Mouse (Mus musculus) hindbrain, embryonic 14.5 days (tissue): ENCODE measurements at regions not wholly inside any gene's neighbourhood (a gene's known extent, or its start where the extent isn't known, plus 50 kb on each side); places are given as distances from the start of the nearest gene placed in this dataset.

ENCODE experiments used
- ATAC-seq: fragments of 200-750 bp; cut with Nextera tagmentation; 2 replicates; pipeline ENCODE4 v1.8.0; 2017; ENCODE audit warnings: moderate number of reproducible peaks, mild to moderate bottlenecking, moderate TSS enrichment, moderate library complexity; ENCODE audit not compliant: low FRiP score
- DNase-seq: peaks from one replicate; pipeline ENCODE4 v3.0.0-alpha.2; 2015; ENCODE audit warnings: low spot score
- H3K27ac ChIP-seq: fragments of 300-500 bp; sonication (generic); 2 replicates; pipeline ENCODE4 v1.5.1; 2014; ENCODE audit warnings: mild to moderate bottlenecking, moderate library complexity
- H3K27me3 ChIP-seq: fragments of 300-500 bp; sonication (generic); 2 replicates; pipeline ENCODE4 v1.6.1; 2014; ENCODE audit warnings: mild to moderate bottlenecking, low read length, mixed read lengths; ENCODE audit not compliant: control insufficient read depth, insufficient read depth
- H3K36me3 ChIP-seq: fragments of 300-500 bp; sonication (generic); replicated peaks from 2 replicates; pipeline ENCODE4 v1.6.1; 2014; ENCODE audit not compliant: control insufficient read depth, insufficient read depth
- H3K4me1 ChIP-seq: fragments of 300-500 bp; sonication (generic); replicated peaks from 2 replicates; pipeline ENCODE4 v1.6.1; 2014; ENCODE audit warnings: antibody characterized with exemption, low read length, mixed read lengths; ENCODE audit not compliant: control insufficient read depth, insufficient read depth
- H3K4me2 ChIP-seq: fragments of 300-500 bp; sonication (generic); replicated peaks from 2 replicates; pipeline ENCODE4 v1.6.1; 2014; ENCODE audit warnings: mild to moderate bottlenecking, moderate library complexity
- H3K4me3 ChIP-seq: fragments of 300-500 bp; sonication (generic); replicated peaks from 2 replicates; pipeline ENCODE4 v1.5.1; 2014; ENCODE audit warnings: mild to moderate bottlenecking, low read length
- H3K9ac ChIP-seq: fragments of 300-500 bp; sonication (generic); 2 replicates; pipeline ENCODE4 v1.6.1; 2014
- H3K9me3 ChIP-seq: fragments of 300-500 bp; sonication (generic); 2 replicates; pipeline ENCODE4 v1.6.1; 2016; ENCODE audit warnings: low read length; ENCODE audit not compliant: control insufficient read depth
- WGBS: fragments of 180-500 bp; shearing (Covaris S2); extraction: QIAGEN DNeasy Blood & Tissue Kit; methylation state at CpG from one replicate; pipeline ENCODE4 v1.1.7; 2014; 5-methylcytosine and 5-hydroxymethylcytosine counted together

DNA sequence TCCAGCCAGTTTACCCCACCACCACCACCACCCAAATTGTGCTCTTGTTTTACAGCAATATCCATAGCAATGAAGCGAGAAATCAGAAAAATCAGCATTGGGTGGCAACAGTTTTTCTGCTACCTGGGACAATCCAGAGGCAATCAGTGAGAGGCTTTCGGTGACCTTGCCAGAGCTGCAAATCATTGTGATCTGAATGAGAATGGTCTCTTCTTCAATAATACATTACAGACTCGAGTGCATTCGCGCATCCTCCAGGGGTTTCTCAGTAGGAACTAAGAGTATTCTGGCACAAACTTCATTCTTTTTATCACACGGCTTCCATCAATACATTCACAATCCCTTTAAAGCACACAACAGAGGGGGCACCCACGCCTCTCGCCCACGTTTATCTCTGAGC, 91.2 kb downstream of the Srek1 start:
- H3K36me3 ChIP-seq, result no peaks in the 10 kb centered on the region

DNA sequence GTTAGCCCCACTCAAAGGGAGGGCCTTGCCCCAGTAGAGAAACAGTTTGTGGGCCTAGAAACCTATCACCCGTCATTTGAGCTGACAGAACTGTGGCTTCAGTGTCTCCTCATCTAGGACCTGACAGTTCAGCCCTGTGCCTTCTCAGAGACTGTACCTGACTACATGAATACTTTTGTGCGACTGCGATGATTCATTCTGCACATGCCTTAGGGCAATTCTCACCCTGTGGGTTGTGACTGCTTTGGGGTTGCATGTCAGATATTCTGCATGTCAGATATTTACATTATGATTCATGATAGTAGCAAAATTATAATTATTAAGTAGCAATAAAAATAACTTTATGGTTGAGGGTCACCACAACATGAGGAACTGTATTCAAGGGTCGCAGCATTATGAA, 93.7 kb downstream of the Srek1 start:
- no peaks in the 10 kb centered on the region for H3K4me1 ChIP-seq
- no peak for DNase-seq
- H3K9ac ChIP-seq, result no peak overlapping the region
- H3K27ac ChIP-seq, result no peak overlapping the region
- 91% methylated on average over 4 of the region's 4 CpGs for WGBS
- H3K27me3 ChIP-seq, result no peaks in the 10 kb centered on the region
- no peak overlapping the region for H3K4me2 ChIP-seq
- no peak for ATAC-seq
- H3K4me3 ChIP-seq, result no peak overlapping the region
- H3K9me3 ChIP-seq, result no peaks in the 10 kb centered on the region
- H3K36me3 ChIP-seq, result no peaks in the 10 kb centered on the region

More for the DNA sequence above, 91.2 kb downstream of the Srek1 start:
- no peak overlapping the region for H3K4me3 ChIP-seq
- no peak overlapping the region for H3K4me2 ChIP-seq
- H3K4me1 ChIP-seq, result no peaks in the 10 kb centered on the region
- 57% methylated on average over 9 of the region's 9 CpGs for WGBS
- no peaks in the 10 kb centered on the region for H3K27me3 ChIP-seq
- no peaks in the 10 kb centered on the region for H3K9me3 ChIP-seq
- no peak overlapping the region for H3K27ac ChIP-seq
- H3K9ac ChIP-seq, result no peak overlapping the region
- DNase-seq (no peak), ATAC-seq (no peak)

DNA sequence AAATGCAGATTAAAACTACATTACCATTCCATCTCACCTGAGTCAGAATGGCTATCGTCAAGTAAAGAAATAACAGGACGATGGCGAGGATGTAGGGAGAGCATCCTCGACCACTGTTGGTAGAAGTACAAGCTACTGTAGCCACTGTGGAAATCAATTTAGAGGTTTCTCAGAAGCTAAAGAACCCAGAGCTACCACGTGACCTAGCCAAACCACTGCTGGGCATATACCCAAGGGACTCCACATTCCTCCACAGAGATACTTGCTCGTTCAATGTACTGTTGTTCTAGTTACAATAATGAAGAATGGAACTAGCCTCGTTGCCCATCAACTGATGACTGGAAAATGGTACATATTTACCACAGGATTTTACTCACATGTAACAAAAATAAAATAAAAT, 94.4 kb downstream of the Srek1 start:
- H3K4me2 ChIP-seq, result no peak overlapping the region
- no peak overlapping the region for H3K27ac ChIP-seq
- no peaks in the 10 kb centered on the region for H3K27me3 ChIP-seq
- ATAC-seq (no peak), DNase-seq (no peak)
- H3K4me3 ChIP-seq, result no peak overlapping the region
- no peaks in the 10 kb centered on the region for H3K36me3 ChIP-seq
- H3K9ac ChIP-seq, result no peak overlapping the region
- WGBS, result 88% methylated on average over 7 of the region's 7 CpGs
- H3K4me1 ChIP-seq, result no peaks in the 10 kb centered on the region
- H3K9me3 ChIP-seq, result no peaks in the 10 kb centered on the region

DNA sequence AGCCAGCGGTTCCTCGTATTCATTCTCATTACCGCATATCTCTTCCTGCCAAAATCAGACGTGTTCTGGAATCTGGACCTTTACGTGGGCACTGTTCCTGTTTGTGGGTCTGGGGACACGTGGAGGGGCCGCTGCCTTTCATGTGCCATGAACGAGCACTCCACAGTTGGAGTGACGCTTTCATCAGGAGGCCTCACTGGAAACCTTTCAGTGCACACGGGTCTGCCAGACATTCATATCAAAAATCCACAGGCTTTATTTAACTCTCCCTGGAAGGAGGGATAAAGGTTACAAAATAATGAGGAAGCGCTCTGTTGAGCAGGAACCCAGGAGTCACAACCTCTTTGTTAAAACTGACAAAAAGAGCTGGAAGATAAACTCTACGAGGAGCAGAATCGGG, 97.6 kb downstream of the Srek1 start:
- WGBS, result 52% methylated on average over 13 of the region's 13 CpGs
- no peak overlapping the region for H3K4me2 ChIP-seq
- H3K36me3 ChIP-seq, result no peaks in the 10 kb centered on the region
- no peak for DNase-seq
- H3K27me3 ChIP-seq, result no peaks in the 10 kb centered on the region
- H3K9ac ChIP-seq, result no peak overlapping the region
- H3K4me3 ChIP-seq, result no peak overlapping the region
- no peaks in the 10 kb centered on the region for H3K9me3 ChIP-seq
- no peak overlapping the region for H3K27ac ChIP-seq
- no peaks in the 10 kb centered on the region for H3K4me1 ChIP-seq
- ATAC-seq, result no peak

DNA sequence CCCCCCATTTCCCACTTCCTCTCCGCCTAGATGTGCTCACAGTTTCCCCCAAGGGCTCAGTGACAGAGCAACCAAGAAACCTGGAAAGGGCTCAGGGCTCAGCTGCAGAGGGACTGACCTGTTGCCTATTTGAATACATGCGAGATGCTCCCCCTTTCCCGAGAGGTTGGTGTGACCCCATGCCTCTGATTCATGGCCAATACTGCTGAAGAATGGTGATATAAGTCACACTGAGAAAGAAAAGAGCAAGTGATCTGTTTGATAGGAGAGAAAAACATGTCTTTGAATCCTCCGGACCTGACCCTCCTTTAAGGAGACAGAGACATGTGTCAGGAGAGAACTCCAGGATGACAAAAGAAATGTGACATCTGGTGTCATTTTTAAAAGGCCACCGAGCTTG, 98.2 kb downstream of the Srek1 start:
- no peaks in the 10 kb centered on the region for H3K36me3 ChIP-seq
- ATAC-seq, result no peak
- 79% methylated on average over 5 of the region's 5 CpGs for WGBS

DNA sequence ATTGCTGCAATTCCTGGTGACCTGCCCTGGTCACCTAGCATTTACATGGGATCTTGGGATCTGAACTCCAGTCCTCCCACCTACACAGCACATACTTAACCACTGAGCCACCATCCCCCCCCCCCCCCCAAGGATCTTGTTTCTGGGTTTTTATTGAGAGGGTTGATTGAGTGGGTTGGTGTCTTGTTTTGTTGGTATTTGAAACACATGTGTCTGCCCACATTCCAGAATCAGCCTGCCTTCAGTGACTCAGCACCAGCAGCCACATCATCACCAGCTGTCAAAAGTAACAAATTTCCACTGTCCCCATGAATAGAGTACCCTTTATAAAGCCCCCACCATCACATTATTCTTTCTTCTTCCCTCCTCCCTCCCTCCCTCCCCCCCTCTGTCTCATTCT, 103.8 kb downstream of the Srek1 start:
- no peak overlapping the region for H3K9ac ChIP-seq
- no peak overlapping the region for H3K27ac ChIP-seq
- H3K36me3 ChIP-seq, result no peaks in the 10 kb centered on the region
- no peaks in the 10 kb centered on the region for H3K4me1 ChIP-seq
- H3K4me3 ChIP-seq, result no peak overlapping the region
- no peaks in the 10 kb centered on the region for H3K27me3 ChIP-seq
- DNase-seq, result no peak
- no peaks in the 10 kb centered on the region for H3K9me3 ChIP-seq
- ATAC-seq, result no peak
- H3K4me2 ChIP-seq, result no peak overlapping the region

More for the DNA sequence above, 98.2 kb downstream of the Srek1 start:
- no peaks in the 10 kb centered on the region for H3K4me1 ChIP-seq
- DNase-seq, result no peak
- no peak overlapping the region for H3K9ac ChIP-seq
- H3K27me3 ChIP-seq, result no peaks in the 10 kb centered on the region
- H3K4me3 ChIP-seq, result no peak overlapping the region
- H3K4me2 ChIP-seq, result no peak overlapping the region
- H3K9me3 ChIP-seq, result no peaks in the 10 kb centered on the region
- no peak overlapping the region for H3K27ac ChIP-seq

DNA sequence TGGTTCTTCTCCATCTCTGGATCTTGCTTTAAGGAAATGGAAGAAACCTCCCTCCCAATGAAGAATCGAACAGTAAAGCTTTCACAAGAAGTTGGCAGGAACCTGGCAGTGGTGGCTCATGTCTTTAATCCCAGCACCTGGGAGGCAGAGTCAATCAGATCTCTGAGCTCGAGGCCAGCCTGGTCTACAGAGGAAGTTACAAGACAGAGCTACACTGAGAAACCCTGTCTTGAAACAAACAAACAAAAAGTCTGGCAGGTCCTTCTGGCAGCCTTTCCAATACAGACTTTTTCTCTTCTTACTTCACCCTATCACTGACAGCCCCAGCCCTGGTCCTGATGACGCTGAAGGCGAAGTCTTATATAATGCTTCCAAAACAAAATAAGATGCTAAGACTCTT, 104.6 kb downstream of the Srek1 start:
- Histone ChIP-seq H3K4me1 (no peaks in the 10 kb centered on the region), H3K4me3 (no peak overlapping the region), H3K9ac (no peak overlapping the region), H3K27me3 (no peaks in the 10 kb centered on the region), H3K9me3 (no peaks in the 10 kb centered on the region), H3K27ac (no peak overlapping the region), H3K4me2 (no peak overlapping the region), H3K36me3 (no peaks in the 10 kb centered on the region)
- no peak for DNase-seq
- no peak for ATAC-seq
- 90% methylated on average over 4 of the region's 4 CpGs for WGBS

DNA sequence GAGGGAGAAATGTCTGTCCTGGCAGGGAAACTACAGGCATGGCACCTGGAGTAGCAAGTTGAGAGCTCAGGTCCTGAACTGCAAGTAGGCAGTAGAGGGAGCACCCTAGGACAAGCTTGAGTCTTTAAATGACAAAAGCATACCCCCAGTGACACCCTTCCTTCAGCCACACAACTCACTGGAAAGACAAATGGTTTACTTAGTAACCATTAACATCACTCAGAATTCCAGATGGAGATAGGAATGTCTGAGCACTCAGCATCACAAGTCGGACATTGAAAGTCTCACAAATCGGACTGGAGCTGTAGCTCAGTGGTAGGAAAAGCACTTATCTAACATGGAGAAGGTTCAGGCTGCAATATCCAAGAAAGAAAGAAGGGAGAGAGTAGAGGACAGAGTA, 106.7 kb downstream of the Srek1 start:
- Histone ChIP-seq H3K4me2 (no peak overlapping the region), H3K4me3 (no peak overlapping the region), H3K4me1 (no peaks in the 10 kb centered on the region), H3K9me3 (no peaks in the 10 kb centered on the region), H3K27me3 (no peaks in the 10 kb centered on the region), H3K36me3 (no peaks in the 10 kb centered on the region), H3K27ac (no peak overlapping the region), H3K9ac (no peak overlapping the region)
- 82% methylated on average over 2 of the region's 2 CpGs for WGBS
- no peak for DNase-seq
- ATAC-seq, result no peak

DNA sequence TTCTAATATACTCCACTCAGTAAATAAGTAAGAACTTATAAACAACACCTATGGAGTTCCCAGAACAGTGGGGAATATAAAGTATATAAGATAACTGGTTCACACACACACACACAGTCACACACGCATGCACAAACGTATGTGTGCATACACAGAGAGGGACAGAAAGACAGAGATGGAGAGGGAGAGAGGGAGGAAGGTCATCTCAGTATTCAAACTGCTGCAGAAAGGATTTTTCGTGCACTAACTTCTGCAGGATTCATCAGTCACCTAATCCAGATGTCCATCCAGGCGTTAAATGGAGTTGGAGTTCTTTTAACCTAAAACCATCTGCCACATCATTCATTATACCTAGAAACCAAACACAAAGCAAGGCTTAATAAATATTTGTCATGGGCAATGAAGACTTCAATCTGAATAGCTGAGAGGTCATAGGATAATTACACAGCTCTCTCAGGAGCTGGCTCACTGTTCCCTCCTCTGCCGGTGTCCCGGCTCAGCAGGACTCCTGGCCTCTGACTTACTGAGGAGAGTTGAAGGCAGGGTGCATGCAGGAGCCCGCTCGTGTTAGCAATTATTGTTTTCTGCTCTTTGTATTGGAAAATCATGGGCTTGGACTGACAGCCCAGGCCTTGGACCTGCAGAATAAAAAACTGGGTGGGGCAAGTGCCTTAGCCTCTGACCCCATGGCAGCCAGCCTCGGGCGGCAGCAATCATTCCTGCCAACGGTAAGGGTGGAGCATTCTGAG, 114.0 kb downstream of the Srek1 start:
- DNase-seq (no peak), ATAC-seq (no peak)
- Histone ChIP-seq H3K4me2 (no peak overlapping the region), H3K36me3 (no peaks in the 10 kb centered on the region), H3K9ac (no peak overlapping the region), H3K27me3 (no peaks in the 10 kb centered on the region), H3K9me3 (no peaks in the 10 kb centered on the region), H3K4me1 (0 out of 2 replicates have a peak, but pooled peaks cover 6% of the 10 kb centered on the region), H3K27ac (no peak overlapping the region), H3K4me3 (no peak overlapping the region)
- 12% methylated on average over 11 of the region's 11 CpGs for WGBS

DNA sequence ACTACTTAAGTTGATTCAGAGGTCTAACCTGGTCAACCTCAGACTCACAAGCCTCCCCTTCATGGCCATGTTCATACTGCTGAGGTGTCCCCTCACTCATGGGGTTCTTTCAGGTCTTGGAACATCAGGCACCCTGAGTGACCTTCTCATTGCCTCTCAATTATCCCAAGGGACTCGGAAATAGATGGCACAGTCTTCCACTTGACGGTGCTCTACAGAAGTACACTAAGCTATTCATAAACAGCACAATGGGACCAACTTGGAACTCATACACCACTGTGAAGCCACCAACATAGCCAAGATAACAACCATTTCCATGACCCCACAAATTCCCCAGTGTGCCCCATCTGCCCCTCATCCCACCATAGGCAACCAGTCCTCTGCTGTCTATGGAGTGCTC, 118.4 kb downstream of the Srek1 start:
- Histone ChIP-seq H3K27me3 (no peaks in the 10 kb centered on the region), H3K27ac (no peak overlapping the region), H3K36me3 (no peaks in the 10 kb centered on the region), H3K4me3 (no peak overlapping the region), H3K9me3 (no peaks in the 10 kb centered on the region), H3K4me2 (no peak overlapping the region), H3K4me1 (0 out of 2 replicates have a peak, but pooled peaks cover 6% of the 10 kb centered on the region), H3K9ac (no peak overlapping the region)
- ATAC-seq, result no peak
- WGBS, result 97% methylated on average over 2 of the region's 2 CpGs
- DNase-seq, result no peak
